Mouse (Mus musculus): Measurements from ENCODE around the gene Hnrnpa0. TPM values are rescaled to one million over a fixed set of nuclear protein-coding genes. Genes with fewer than 3 reads are reported as not detected.

The Hnrnpa0 gene
- 13.7 and 14.5 TPM in 2 replicates for polyA plus RNA-seq (2015; fragmentation: Nextera tagmentation; extraction: Ambion mirVana)

- under 1% methylated on average over 18 of the region's 62 CpGs for WGBS
- no peaks in the 10 kb centered on the region for H3K9me3 ChIP-seq (replicated peaks; ENCODE audit: control insufficient read depth, low read length)
- H3K4me3 ChIP-seq (ENCODE audit: low read length) = peak within 1 kb of the TSS; percentile 83
- H3K36me3 ChIP-seq (ENCODE audit: control insufficient read depth, insufficient read depth) = no peaks in the 10 kb centered on the region
- H3K9ac ChIP-seq (ENCODE audit: low read length) = peak within 1 kb of the TSS; percentile 97
- peaks cover 21% of the 10 kb centered on the region for H3K4me1 ChIP-seq (ENCODE audit: control insufficient read depth, insufficient read depth, low read length)
- H3K4me2 ChIP-seq (ENCODE audit: low read depth, low read length) = peak within 1 kb of the TSS; percentile 80
- peak within 1 kb of the TSS; percentile 99 for H3K27ac ChIP-seq (ENCODE audit: low read length)
- no peaks in the 10 kb centered on the region for H3K27me3 ChIP-seq (ENCODE audit: control insufficient read depth, insufficient read depth, low read length)
- ATAC-seq (replicated peaks; ENCODE audit: extremely low read depth, insufficient read depth, low FRiP score) = peak; percentile 95
Measured at GRCm38 (mm10) chr13:58128396-58128767, at the start of gene Hnrnpa0. Gene Hnrnpa0 (minus strand): TSS chr13:58128556.

DNA sequence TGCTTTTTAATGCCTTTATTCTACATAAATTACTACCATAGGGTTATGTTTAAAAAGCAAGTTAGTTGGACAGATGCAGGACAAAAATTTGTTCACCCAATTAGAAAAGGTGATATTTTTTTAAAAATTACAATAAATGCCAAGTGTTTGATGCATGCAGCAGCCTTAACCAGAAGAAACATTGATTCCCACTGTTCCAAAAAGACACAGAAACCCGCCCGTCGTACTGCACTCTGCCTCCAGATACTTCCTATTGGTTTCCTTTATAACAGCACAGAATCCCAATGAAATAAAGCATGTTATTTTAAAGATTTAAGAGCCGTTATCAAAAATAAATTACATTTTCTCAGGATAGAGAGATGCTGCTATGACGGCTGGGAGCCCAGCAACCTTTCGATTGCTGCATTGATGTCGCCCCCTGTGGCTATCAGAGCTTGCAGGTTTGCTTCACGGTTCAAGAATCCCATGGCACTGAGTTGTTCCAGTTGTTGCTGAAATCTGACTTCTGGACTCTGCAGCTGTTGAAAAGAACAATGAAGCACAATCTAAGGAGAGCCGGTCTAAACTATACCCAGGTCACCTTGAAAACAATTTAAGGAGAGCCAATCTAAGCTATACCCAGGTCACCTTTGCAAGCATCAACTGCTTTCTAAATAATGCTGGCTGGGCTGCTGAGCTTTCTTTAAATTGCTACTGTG is 49.3 kb upstream of the Hnrnpa0 start:
- WGBS = 80% methylated on average over 9 of the region's 9 CpGs
- H3K27me3 ChIP-seq (ENCODE audit: control insufficient read depth, insufficient read depth, low read length) = no peaks in the 10 kb centered on the region
- no peaks in the 10 kb centered on the region; the same call in 1 of the 2 replicates for H3K9me3 ChIP-seq (replicated peaks; ENCODE audit: control insufficient read depth, low read length)
- H3K4me1 ChIP-seq (ENCODE audit: control insufficient read depth, insufficient read depth, low read length) = no peaks in the 10 kb centered on the region
- peaks cover 56% of the 10 kb centered on the region for H3K36me3 ChIP-seq (ENCODE audit: control insufficient read depth, insufficient read depth)
- H3K9ac ChIP-seq (ENCODE audit: low read length) = no peak overlapping the region
- ATAC-seq (replicated peaks; ENCODE audit: extremely low read depth, insufficient read depth, low FRiP score) = no peak
- H3K27ac ChIP-seq (ENCODE audit: low read length) = no peak overlapping the region
- H3K4me3 ChIP-seq (ENCODE audit: low read length) = no peak overlapping the region
- no peak overlapping the region for H3K4me2 ChIP-seq (ENCODE audit: low read depth, low read length)

- H3K36me3 ChIP-seq (ENCODE audit: control insufficient read depth, insufficient read depth) = peaks cover 50% of the 10 kb centered on the region
Measured at GRCm38 (mm10) chr13:58176105-58176504, 47.7 kb upstream of the Hnrnpa0 start.

DNA sequence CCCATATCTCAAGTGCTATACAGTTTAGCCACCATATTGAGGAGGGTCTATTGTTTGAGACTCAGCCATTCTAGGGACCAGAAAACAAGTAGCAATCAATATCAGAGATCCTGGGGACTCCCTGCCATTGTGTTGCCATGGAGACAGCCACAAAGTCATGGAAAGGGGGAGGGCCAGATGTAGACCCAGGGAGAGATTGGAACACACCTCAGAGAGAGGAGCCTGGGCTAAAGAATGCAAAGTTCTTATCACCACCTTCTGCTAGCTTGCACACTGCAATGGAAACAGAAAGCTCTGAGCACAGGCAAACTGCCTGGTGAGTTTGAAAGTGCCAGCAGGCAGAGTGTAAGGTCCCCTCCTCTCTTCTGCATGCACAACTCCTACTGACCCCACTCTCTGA is 39.8 kb upstream of the Hnrnpa0 start:
- no peak for ATAC-seq (replicated peaks; ENCODE audit: extremely low read depth, insufficient read depth, low FRiP score)
- Histone ChIP-seq H3K4me3 (ENCODE audit: low read length) (no peak overlapping the region), H3K9ac (ENCODE audit: low read length) (no peak overlapping the region), H3K36me3 (ENCODE audit: control insufficient read depth, insufficient read depth) (peaks cover 7% of the 10 kb centered on the region; the same call in 1 of the 2 replicates), H3K27ac (ENCODE audit: low read length) (no peak overlapping the region), H3K9me3 (replicated peaks; ENCODE audit: control insufficient read depth, low read length) (no peaks in the 10 kb centered on the region), H3K4me1 (ENCODE audit: control insufficient read depth, insufficient read depth, low read length) (no peaks in the 10 kb centered on the region), H3K27me3 (ENCODE audit: control insufficient read depth, insufficient read depth, low read length) (no peaks in the 10 kb centered on the region), H3K4me2 (ENCODE audit: low read depth, low read length) (no peak overlapping the region)

More at GRCm38 (mm10) chr13:58176105-58176504, 47.7 kb upstream of the Hnrnpa0 start:
- Histone ChIP-seq H3K9ac (ENCODE audit: low read length) (no peak overlapping the region), H3K4me2 (ENCODE audit: low read depth, low read length) (no peak overlapping the region), H3K4me3 (ENCODE audit: low read length) (no peak overlapping the region), H3K4me1 (ENCODE audit: control insufficient read depth, insufficient read depth, low read length) (no peaks in the 10 kb centered on the region), H3K27ac (ENCODE audit: low read length) (no peak overlapping the region), H3K9me3 (replicated peaks; ENCODE audit: control insufficient read depth, low read length) (no peaks in the 10 kb centered on the region; the same call in 1 of the 2 replicates), H3K27me3 (ENCODE audit: control insufficient read depth, insufficient read depth, low read length) (no peaks in the 10 kb centered on the region)
- no peak for ATAC-seq (replicated peaks; ENCODE audit: extremely low read depth, insufficient read depth, low FRiP score)
- WGBS = 77% methylated on average over 3 of the region's 3 CpGs

- peaks cover 3% of the 10 kb centered on the region; the same call in 1 of the 2 replicates for H3K9me3 ChIP-seq (replicated peaks; ENCODE audit: control insufficient read depth, low read length)
- WGBS = 94% methylated on average over 12 of the region's 12 CpGs
- no peak overlapping the region for H3K27ac ChIP-seq (ENCODE audit: low read length)
- no peaks in the 10 kb centered on the region for H3K27me3 ChIP-seq (ENCODE audit: control insufficient read depth, insufficient read depth, low read length)
- H3K9ac ChIP-seq (ENCODE audit: low read length) = no peak overlapping the region
- H3K4me3 ChIP-seq (ENCODE audit: low read length) = no peak overlapping the region
- H3K36me3 ChIP-seq (ENCODE audit: control insufficient read depth, insufficient read depth) = peaks cover 24% of the 10 kb centered on the region
- H3K4me1 ChIP-seq (ENCODE audit: control insufficient read depth, insufficient read depth, low read length) = no peaks in the 10 kb centered on the region
- no peak overlapping the region for H3K4me2 ChIP-seq (ENCODE audit: low read depth, low read length)
- no peak for ATAC-seq (replicated peaks; ENCODE audit: extremely low read depth, insufficient read depth, low FRiP score)
Measured at GRCm38 (mm10) chr13:58163343-58163742, 35.0 kb upstream of the Hnrnpa0 start.

GRCm38 (mm10) chr13:58160761-58161160 is 32.4 kb upstream of the Hnrnpa0 start:
- peaks cover 24% of the 10 kb centered on the region for H3K36me3 ChIP-seq (ENCODE audit: control insufficient read depth, insufficient read depth)
- H3K4me1 ChIP-seq (ENCODE audit: control insufficient read depth, insufficient read depth, low read length) = peaks cover 5% of the 10 kb centered on the region
- no peak overlapping the region for H3K9ac ChIP-seq (ENCODE audit: low read length)
- ATAC-seq (replicated peaks; ENCODE audit: extremely low read depth, insufficient read depth, low FRiP score) = no peak
- H3K9me3 ChIP-seq (replicated peaks; ENCODE audit: control insufficient read depth, low read length) = peaks cover 3% of the 10 kb centered on the region; the same call in 1 of the 2 replicates
- no peaks in the 10 kb centered on the region for H3K27me3 ChIP-seq (ENCODE audit: control insufficient read depth, insufficient read depth, low read length)
- no peak overlapping the region for H3K4me3 ChIP-seq (ENCODE audit: low read length)
- WGBS = 93% methylated on average over 15 of the region's 15 CpGs
- H3K27ac ChIP-seq (ENCODE audit: low read length) = no peak overlapping the region
- H3K4me2 ChIP-seq (ENCODE audit: low read depth, low read length) = no peak overlapping the region

GRCm38 (mm10) chr13:58158099-58158912 is 29.9 kb upstream of the Hnrnpa0 start:
- peak overlapping the region; percentile 81 for H3K4me3 ChIP-seq (ENCODE audit: low read length)
- H3K4me2 ChIP-seq (ENCODE audit: low read depth, low read length) = peak overlapping the region; percentile 87
- H3K36me3 ChIP-seq (ENCODE audit: control insufficient read depth, insufficient read depth) = peaks cover 22% of the 10 kb centered on the region
- no peaks in the 10 kb centered on the region for H3K27me3 ChIP-seq (ENCODE audit: control insufficient read depth, insufficient read depth, low read length)
- peaks cover 5% of the 10 kb centered on the region for H3K4me1 ChIP-seq (ENCODE audit: control insufficient read depth, insufficient read depth, low read length)
- ATAC-seq (replicated peaks; ENCODE audit: extremely low read depth, insufficient read depth, low FRiP score) = peak; percentile 59
- H3K9ac ChIP-seq (ENCODE audit: low read length) = peak overlapping the region; percentile 82
- peak overlapping the region; percentile 78 for H3K27ac ChIP-seq (ENCODE audit: low read length)
- peaks cover 3% of the 10 kb centered on the region; the same call in 1 of the 2 replicates for H3K9me3 ChIP-seq (replicated peaks; ENCODE audit: control insufficient read depth, low read length)
- 6% methylated on average over 16 of the region's 16 CpGs for WGBS

DNA sequence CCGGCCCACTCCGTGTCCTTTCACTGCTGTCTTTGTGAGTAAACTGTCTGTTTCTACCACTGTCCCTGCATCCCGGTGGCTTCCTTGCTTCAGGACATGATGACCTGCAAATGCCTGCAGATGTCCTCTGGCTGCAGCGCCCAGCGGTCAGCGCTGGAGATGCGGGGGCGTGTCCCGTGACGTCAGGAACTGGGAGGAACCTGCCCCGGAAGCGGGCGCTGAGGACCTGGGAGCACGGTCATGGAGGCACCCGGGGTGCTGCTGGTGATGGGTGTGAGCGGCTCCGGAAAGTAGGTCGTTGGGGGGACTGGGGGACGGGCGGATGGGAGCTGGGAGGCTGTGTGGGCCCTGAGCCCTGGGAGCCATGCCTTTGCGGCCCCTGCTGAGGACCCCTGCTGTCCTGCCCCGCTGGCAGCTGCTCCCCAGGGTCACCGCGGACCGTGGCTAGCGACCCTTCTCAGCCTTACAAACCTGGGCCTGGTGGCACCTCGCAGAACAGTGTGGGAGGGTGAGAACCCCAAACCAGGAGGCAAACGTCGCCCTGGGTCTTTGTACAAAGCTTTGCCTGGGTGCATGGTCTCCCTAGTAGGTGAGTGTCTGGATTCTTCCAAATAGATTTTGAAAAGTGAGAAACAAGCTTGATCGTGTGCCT is 29.2 kb upstream of the Hnrnpa0 start, which contains the start of gene Idnk:
TSS of gene Idnk (plus strand) at position 203 of the 652 bp plus-strand sequence.
- peak; percentile 88 for ATAC-seq (replicated peaks; ENCODE audit: extremely low read depth, insufficient read depth, low FRiP score)
- peak within 1 kb of the TSS; percentile 81 for H3K4me3 ChIP-seq (ENCODE audit: low read length)
- under 1% methylated on average over 30 of the region's 30 CpGs for WGBS
- peak within 1 kb of the TSS; percentile 82 for H3K9ac ChIP-seq (ENCODE audit: low read length)
- peaks cover 5% of the 10 kb centered on the region for H3K4me1 ChIP-seq (ENCODE audit: control insufficient read depth, insufficient read depth, low read length)
- H3K27me3 ChIP-seq (ENCODE audit: control insufficient read depth, insufficient read depth, low read length) = no peaks in the 10 kb centered on the region
- peak within 1 kb of the TSS; percentile 78 for H3K27ac ChIP-seq (ENCODE audit: low read length)
- peaks cover 17% of the 10 kb centered on the region for H3K36me3 ChIP-seq (ENCODE audit: control insufficient read depth, insufficient read depth)
- H3K4me2 ChIP-seq (ENCODE audit: low read depth, low read length) = peak within 1 kb of the TSS; percentile 87
- peaks cover 3% of the 10 kb centered on the region; the same call in 1 of the 2 replicates for H3K9me3 ChIP-seq (replicated peaks; ENCODE audit: control insufficient read depth, low read length)
